Mouse (Mus musculus) limb, embryonic 12.5 days (tissue): ENCODE measurements around the gene Tpbpa. TPM values are rescaled to one million over a fixed set of nuclear protein-coding genes. Genes with fewer than 3 reads are reported as not detected.
"Not testable (repeated sequence)": the region's sequence is repeated elsewhere in the genome, so short reads cannot be mapped to it uniquely, and the experiment has no call there.

Source experiments
- ATAC-seq: fragments of 200-750 bp; cut with Nextera tagmentation; 2 replicates; pipeline ENCODE4 v1.8.0; 2017; ENCODE audit warnings: low read depth, moderate TSS enrichment; ENCODE audit not compliant: insufficient number of reproducible peaks, insufficient read depth, low FRiP score, low TSS enrichment
- H3K27ac ChIP-seq: fragments of 300-500 bp; sonication (generic); 2 replicates; pipeline ENCODE4 v1.5.1; 2016; ENCODE audit warnings: mild to moderate bottlenecking, moderate library complexity
- H3K27me3 ChIP-seq: fragments of 300-500 bp; sonication (generic); 2 replicates; pipeline ENCODE4 v1.6.1; 2016; ENCODE audit warnings: mild to moderate bottlenecking, moderate library complexity
- H3K36me3 ChIP-seq: fragments of 300-500 bp; sonication (generic); 2 replicates; pipeline ENCODE4 v1.6.1; 2016; ENCODE audit warnings: mild to moderate bottlenecking, moderate library complexity
- H3K4me1 ChIP-seq: fragments of 300-500 bp; sonication (generic); replicated peaks from 2 replicates; pipeline ENCODE4 v1.6.1; 2016
- H3K4me2 ChIP-seq: fragments of 300-500 bp; sonication (generic); 2 replicates; pipeline ENCODE4 v1.6.1; 2016; ENCODE audit warnings: mild to moderate bottlenecking, moderate library complexity
- H3K4me3 ChIP-seq: fragments of 300-500 bp; sonication (generic); replicated peaks from 2 replicates; pipeline ENCODE4 v1.5.1; 2016; ENCODE audit warnings: mild to moderate bottlenecking
- H3K9ac ChIP-seq: fragments of 300-500 bp; sonication (generic); replicated peaks from 2 replicates; pipeline ENCODE4 v1.6.1; 2016; ENCODE audit warnings: mild to moderate bottlenecking, moderate library complexity
- H3K9me3 ChIP-seq: fragments of 300-500 bp; sonication (generic); 2 replicates; pipeline ENCODE4 v1.6.1; 2016; ENCODE audit warnings: mild to moderate bottlenecking, moderate library complexity
- WGBS: fragments of 180-500 bp; shearing (Covaris S2); methylation state at CpG from one replicate; pipeline ENCODE4 v1.1.7; 2016; 5-methylcytosine and 5-hydroxymethylcytosine counted together
- polyA plus RNA-seq: library from polyadenylated mRNA; unstranded; fragments of >200 nt; fragmentation: Nextera tagmentation; extraction: Ambion mirVana; gene quantifications from 2 replicates; pipeline ENCODE4 v1.2.1, GENCODE M21; 2016

Gene Tpbpa
- polyA plus RNA-seq = not detected in 2 replicates

GRCm38 (mm10) chr13:60941884-60942283, at the start of gene Tpbpa:
TSS of gene Tpbpa (minus strand) at chr13:60941984.
- not testable (repeated sequence) for H3K4me1 ChIP-seq, H3K4me2 ChIP-seq, H3K36me3 ChIP-seq, H3K9me3 ChIP-seq, H3K4me3 ChIP-seq, H3K27ac ChIP-seq, ATAC-seq, H3K27me3 ChIP-seq, H3K9ac ChIP-seq
- WGBS = 79% methylated on average over 3 of the region's 3 CpGs

DNA sequence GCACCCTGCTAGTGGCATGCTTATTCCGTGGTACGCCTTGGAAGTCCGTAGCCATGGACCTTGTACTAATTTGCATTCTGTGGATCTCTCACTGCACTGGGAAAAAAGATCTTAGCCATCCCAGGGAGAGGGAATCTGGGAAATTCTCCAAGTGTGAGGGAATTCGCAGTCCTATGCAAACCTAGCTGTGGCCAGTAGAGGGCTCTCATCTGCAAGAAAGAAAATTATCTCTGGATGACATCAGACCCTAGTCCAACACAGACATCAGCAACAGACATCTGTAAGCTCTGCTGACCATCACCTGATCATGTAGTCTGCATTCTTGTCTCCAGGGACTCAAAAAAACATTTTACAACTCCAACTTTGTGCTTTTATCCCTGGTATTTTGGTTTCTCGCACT, 45.1 kb upstream of the Tpbpa start:
- not testable (repeated sequence) for H3K9me3 ChIP-seq, H3K36me3 ChIP-seq, H3K27me3 ChIP-seq, H3K9ac ChIP-seq, H3K4me1 ChIP-seq, H3K4me2 ChIP-seq, H3K4me3 ChIP-seq, ATAC-seq, H3K27ac ChIP-seq
- 82% methylated on average over 5 of the region's 5 CpGs for WGBS

GRCm38 (mm10) chr13:60972319-60972718, 30.5 kb upstream of the Tpbpa start:
- not testable (repeated sequence) for H3K4me2 ChIP-seq, H3K9me3 ChIP-seq, ATAC-seq, H3K36me3 ChIP-seq, H3K27ac ChIP-seq, H3K4me1 ChIP-seq, H3K4me3 ChIP-seq, H3K9ac ChIP-seq, H3K27me3 ChIP-seq
- 73% methylated on average over 4 of the region's 4 CpGs for WGBS

- H3K4me1 ChIP-seq, H3K4me3 ChIP-seq, H3K4me2 ChIP-seq, H3K36me3 ChIP-seq, ATAC-seq, H3K27me3 ChIP-seq, H3K27ac ChIP-seq, H3K9ac ChIP-seq: not testable (repeated sequence)
- 39% methylated on average over 4 of the region's 5 CpGs for WGBS
- H3K9me3 ChIP-seq = peaks cover 24% of the 10 kb centered on the region; the same call in 1 of the 2 replicates
Measured at GRCm38 (mm10) chr13:60963985-60964384, 22.2 kb upstream of the Tpbpa start.

GRCm38 (mm10) chr13:60961706-60962105, 19.9 kb upstream of the Tpbpa start:
- Histone ChIP-seq H3K27me3 (no peaks in the 10 kb centered on the region), H3K36me3 (no peaks in the 10 kb centered on the region), H3K9me3 (peaks cover 27% of the 10 kb centered on the region), H3K4me3 (no peak overlapping the region), H3K4me1 (no peaks in the 10 kb centered on the region), H3K9ac (no peak overlapping the region), H3K4me2 (no peak overlapping the region), H3K27ac (no peak overlapping the region)
- no peak for ATAC-seq
- WGBS = 67% methylated on average over 5 of the region's 5 CpGs

DNA sequence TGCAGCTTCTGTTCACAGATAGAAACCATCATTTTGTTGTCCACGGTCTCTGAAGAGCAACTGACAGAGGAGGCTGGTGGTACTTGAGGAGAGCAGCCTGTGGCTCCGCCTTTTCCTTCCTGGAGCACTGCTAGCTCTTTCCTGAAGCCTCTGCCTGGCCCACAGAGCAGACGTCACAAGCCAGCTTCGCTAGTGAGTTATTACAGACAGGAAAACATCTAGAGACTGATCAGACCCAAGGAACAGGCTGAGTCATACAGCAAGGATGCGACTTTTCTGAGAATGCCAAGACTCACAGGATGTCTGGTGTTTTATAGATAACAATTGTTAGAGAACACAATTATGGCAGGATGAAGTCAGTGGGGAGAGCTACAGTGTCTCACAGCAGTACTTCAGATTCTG, 5.3 kb downstream of the Tpbpa start, which contains the start of the genes Gm49391 and Ctla2a:
Gene Gm49391 (minus strand): TSS at position 72 of the 402 bp plus-strand sequence.
Gene Ctla2a (minus strand): TSS at position 126 of the 402 bp plus-strand sequence.
- Histone ChIP-seq H3K27ac (no peak within 1 kb of the TSS), H3K9me3 (0 out of 2 replicates have a peak, but pooled peaks cover 4% of the 10 kb centered on the region), H3K27me3 (no peaks in the 10 kb centered on the region), H3K9ac (no peak within 1 kb of the TSS), H3K4me3 (no peak within 1 kb of the TSS), H3K4me2 (no peak within 1 kb of the TSS), H3K36me3 (no peaks in the 10 kb centered on the region), H3K4me1 (no peaks in the 10 kb centered on the region)
- no peak for ATAC-seq
- WGBS = 70% methylated on average over 5 of the region's 5 CpGs

DNA sequence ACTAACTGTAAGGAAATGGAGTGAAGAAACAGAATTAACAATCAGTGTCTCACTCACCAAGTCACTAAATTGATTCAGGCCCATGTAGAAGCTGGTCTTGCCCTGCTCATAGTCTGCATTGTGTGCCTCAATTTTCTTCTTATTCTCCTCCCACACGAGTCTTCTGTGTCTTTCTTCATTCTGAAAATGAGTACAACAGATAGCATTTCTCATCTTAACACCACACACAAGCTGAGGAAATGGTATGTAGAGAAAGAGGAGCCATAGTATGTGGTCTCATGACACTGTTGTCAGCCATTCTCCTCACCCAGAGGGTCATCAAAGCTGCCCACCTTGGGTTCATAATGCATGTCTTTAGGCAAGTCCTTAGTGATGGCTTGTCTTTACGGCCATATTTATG, 6.3 kb downstream of the Tpbpa start, which contains the start of gene Gm49393:
Gene Gm49393 (minus strand): TSS at position 101 of the 400 bp plus-strand sequence.
- not testable (repeated sequence) for ATAC-seq, H3K4me2 ChIP-seq, H3K27me3 ChIP-seq, H3K36me3 ChIP-seq, H3K9ac ChIP-seq, H3K4me1 ChIP-seq, H3K9me3 ChIP-seq, H3K27ac ChIP-seq, H3K4me3 ChIP-seq
- WGBS = 71% methylated on average over 2 of the region's 2 CpGs

GRCm38 (mm10) chr13:60904780-60905179, 37.0 kb downstream of the Tpbpa start, which contains the start of gene Tpbpb:
TSS of gene Tpbpb (minus strand) at chr13:60904880.
- H3K36me3 ChIP-seq, H3K4me2 ChIP-seq, ATAC-seq, H3K4me1 ChIP-seq, H3K4me3 ChIP-seq, H3K27ac ChIP-seq, H3K9me3 ChIP-seq, H3K27me3 ChIP-seq, H3K9ac ChIP-seq: not testable (repeated sequence)
- WGBS = 87% methylated on average over 2 of the region's 2 CpGs

- Histone ChIP-seq H3K9me3 (0 out of 2 replicates have a peak, but pooled peaks cover 3% of the 10 kb centered on the region), H3K9ac (no peak within 1 kb of the TSS), H3K4me3 (no peak within 1 kb of the TSS), H3K27ac (no peak within 1 kb of the TSS), H3K4me1 (no peaks in the 10 kb centered on the region), H3K27me3 (no peaks in the 10 kb centered on the region), H3K4me2 (no peak within 1 kb of the TSS), H3K36me3 (no peaks in the 10 kb centered on the region)
- ATAC-seq = no peak
- WGBS = 75% methylated on average over 3 of the region's 3 CpGs
Measured at GRCm38 (mm10) chr13:60897328-60897727, 44.5 kb downstream of the Tpbpa start, which contains the start of gene Ctla2b. TSS of gene Ctla2b (minus strand) at chr13:60897447.

- H3K4me2 ChIP-seq, ATAC-seq, H3K9ac ChIP-seq, H3K4me1 ChIP-seq, H3K9me3 ChIP-seq, H3K36me3 ChIP-seq, H3K4me3 ChIP-seq, H3K27ac ChIP-seq, H3K27me3 ChIP-seq: not testable (repeated sequence)
- WGBS = 80% methylated on average over 8 of the region's 8 CpGs
Measured at GRCm38 (mm10) chr13:60896794-60897193, 45.0 kb downstream of the Tpbpa start, which contains the start of gene Gm49392. TSS of gene Gm49392 (minus strand) at chr13:60896894.

GRCm38 (mm10) chr13:60895406-60896160, 46.2 kb downstream of the Tpbpa start:
- Histone ChIP-seq H3K9ac (no peak overlapping the region), H3K4me1 (no peaks in the 10 kb centered on the region), H3K27me3 (no peaks in the 10 kb centered on the region), H3K36me3 (no peaks in the 10 kb centered on the region), H3K27ac (no peak overlapping the region), H3K9me3 (no peaks in the 10 kb centered on the region), H3K4me3 (no peak overlapping the region), H3K4me2 (no peak overlapping the region)
- ATAC-seq = no peak
